Mouse (Mus musculus): ENCODE data around the gene Lsm11. TPM values are rescaled to one million over a fixed set of nuclear protein-coding genes. Genes with fewer than 3 reads are reported as not detected.

The Lsm11 gene
- 10 to 100 TPM; 35.5 to 37.0 TPM for total RNA-seq (2021)

GRCm38 (mm10) chr11:45944643-45945156, at the start of gene Lsm11:
Gene Lsm11 (minus strand): TSS chr11:45944935.
- DNase-seq (ENCODE audit: extremely low spot score in 1 of 2, low spot score in 1 of 2): peak; percentile 99 to 100

GRCm38 (mm10) chr11:45992087-45992486, 47.4 kb upstream of the Lsm11 start:
- no peak for DNase-seq (ENCODE audit: extremely low spot score in 1 of 2, low spot score in 1 of 2)

GRCm38 (mm10) chr11:45991604-45992003, 46.9 kb upstream of the Lsm11 start:
- DNase-seq (ENCODE audit: extremely low spot score in 1 of 2, low spot score in 1 of 2): no peak

- peak in 1 of 2 experiments; percentile 27 for DNase-seq (ENCODE audit: extremely low spot score in 1 of 2, low spot score in 1 of 2)
Observed at GRCm38 (mm10) chr11:45980893-45981253, 36.1 kb upstream of the Lsm11 start.

- DNase-seq (ENCODE audit: extremely low spot score in 1 of 2, low spot score in 1 of 2): peak in 1 of 2 experiments; percentile 29
Observed at GRCm38 (mm10) chr11:45979946-45980892, 35.5 kb upstream of the Lsm11 start, which contains the start of gene Sox30. Gene Sox30 (plus strand): TSS chr11:45980310.

- DNase-seq (ENCODE audit: extremely low spot score in 1 of 2, low spot score in 1 of 2): no peak
Observed at GRCm38 (mm10) chr11:45976061-45976460, 31.3 kb upstream of the Lsm11 start.

GRCm38 (mm10) chr11:45974466-45974865, 29.7 kb upstream of the Lsm11 start:
- no peak for DNase-seq (ENCODE audit: extremely low spot score in 1 of 2, low spot score in 1 of 2)

- DNase-seq (ENCODE audit: extremely low spot score in 1 of 2, low spot score in 1 of 2): no peak
Observed at GRCm38 (mm10) chr11:45973635-45974034, 28.9 kb upstream of the Lsm11 start.

- DNase-seq (ENCODE audit: extremely low spot score in 1 of 2, low spot score in 1 of 2): no peak
Observed at GRCm38 (mm10) chr11:45968466-45968865, 23.7 kb upstream of the Lsm11 start.

GRCm38 (mm10) chr11:45966896-45967295, 22.2 kb upstream of the Lsm11 start:
- no peak for DNase-seq (ENCODE audit: extremely low spot score in 1 of 2, low spot score in 1 of 2)

GRCm38 (mm10) chr11:45960003-45960402, 15.3 kb upstream of the Lsm11 start:
- DNase-seq (ENCODE audit: extremely low spot score in 1 of 2, low spot score in 1 of 2): no peak

- peak in 1 of 2 experiments; percentile 42 for DNase-seq (ENCODE audit: extremely low spot score in 1 of 2, low spot score in 1 of 2)
Observed at GRCm38 (mm10) chr11:45959598-45959997, 14.9 kb upstream of the Lsm11 start.

GRCm38 (mm10) chr11:45955127-45955627, 10.4 kb upstream of the Lsm11 start, which contains the start of gene Thg1l:
Gene Thg1l (minus strand): TSS chr11:45955494.
- peak; percentile 77 to 94 for DNase-seq (ENCODE audit: extremely low spot score in 1 of 2, low spot score in 1 of 2)

GRCm38 (mm10) chr11:45947491-45947890, 2.8 kb upstream of the Lsm11 start:
- DNase-seq (ENCODE audit: extremely low spot score in 1 of 2, low spot score in 1 of 2): no peak

- no peak for DNase-seq (ENCODE audit: extremely low spot score in 1 of 2, low spot score in 1 of 2)
Observed at GRCm38 (mm10) chr11:45946796-45947195, 2.1 kb upstream of the Lsm11 start.

GRCm38 (mm10) chr11:45943891-45944642, 668 bp downstream of the Lsm11 start:
- DNase-seq (ENCODE audit: extremely low spot score in 1 of 2, low spot score in 1 of 2): no peak

- peak in 1 of 2 experiments; percentile 30 for DNase-seq (ENCODE audit: extremely low spot score in 1 of 2, low spot score in 1 of 2)
Observed at GRCm38 (mm10) chr11:45943108-45943705, 1.5 kb downstream of the Lsm11 start.

- no peak for DNase-seq (ENCODE audit: extremely low spot score in 1 of 2, low spot score in 1 of 2)
Observed at GRCm38 (mm10) chr11:45942281-45942680, 2.5 kb downstream of the Lsm11 start.

GRCm38 (mm10) chr11:45938917-45939316, 5.8 kb downstream of the Lsm11 start:
- DNase-seq (ENCODE audit: extremely low spot score in 1 of 2, low spot score in 1 of 2): no peak

GRCm38 (mm10) chr11:45937478-45937877, 7.3 kb downstream of the Lsm11 start:
- no peak for DNase-seq (ENCODE audit: extremely low spot score in 1 of 2, low spot score in 1 of 2)

Measured in layer of hippocampus, postnatal 25 days (tissue).